Mouse (Mus musculus) stomach, embryonic 15.5 days (tissue): Measurements from ENCODE around the gene Syt1. TPM values are rescaled to one million over a fixed set of nuclear protein-coding genes. Genes with fewer than 3 reads are reported as not detected.

Experiments used
- ATAC-seq: fragments of 200-750 bp; cut with Nextera tagmentation; 2 replicates; pipeline ENCODE4 v1.8.0; 2017; ENCODE audit warnings: low read depth, moderate number of reproducible peaks, moderate TSS enrichment; ENCODE audit not compliant: insufficient read depth, low FRiP score
- H3K27ac ChIP-seq: fragments of 300-500 bp; sonication (generic); 2 replicates; pipeline ENCODE4 v1.5.1; 2015; ENCODE audit warnings: mild to moderate bottlenecking, inconsistent platforms
- H3K27me3 ChIP-seq: fragments of 300-500 bp; sonication (generic); replicated peaks from 2 replicates; pipeline ENCODE4 v1.6.1; 2015; ENCODE audit warnings: inconsistent platforms
- H3K36me3 ChIP-seq: fragments of 300-500 bp; sonication (generic); 2 replicates; pipeline ENCODE4 v1.6.1; 2015; ENCODE audit warnings: inconsistent platforms
- H3K4me1 ChIP-seq: fragments of 300-500 bp; sonication (generic); 2 replicates; pipeline ENCODE4 v1.6.1; 2015; ENCODE audit warnings: inconsistent platforms
- H3K4me2 ChIP-seq: fragments of 300-500 bp; sonication (generic); 2 replicates; pipeline ENCODE4 v1.6.1; 2015; ENCODE audit warnings: mild to moderate bottlenecking, inconsistent platforms
- H3K4me3 ChIP-seq: fragments of 300-500 bp; sonication (generic); replicated peaks from 2 replicates; pipeline ENCODE4 v1.5.1; 2015; ENCODE audit warnings: inconsistent platforms
- H3K9ac ChIP-seq: fragments of 300-500 bp; sonication (generic); 2 replicates; pipeline ENCODE4 v1.6.1; 2015; ENCODE audit warnings: inconsistent platforms
- H3K9me3 ChIP-seq: fragments of 300-500 bp; sonication (generic); 2 replicates; pipeline ENCODE4 v1.6.1; 2016; ENCODE audit warnings: inconsistent platforms
- WGBS: fragments of 180-500 bp; shearing (Covaris S2); methylation state at CpG from one replicate; pipeline ENCODE4 v1.1.7; 2015; 5-methylcytosine and 5-hydroxymethylcytosine counted together
- polyA plus RNA-seq: library from polyadenylated mRNA; unstranded; fragments of >200 nt; fragmentation: Nextera tagmentation; extraction: Ambion mirVana; gene quantifications from 2 replicates; pipeline ENCODE4 v1.2.1, GENCODE M21; 2015

Gene Syt1
- polyA plus RNA-seq, 1 experiment from 2014 or later = 7.2 TPM

- H3K9me3 ChIP-seq = no peaks in the 10 kb centered on the region
- no peak for ATAC-seq
- no peak overlapping the region for H3K27ac ChIP-seq
- H3K27me3 ChIP-seq = no peaks in the 10 kb centered on the region
- H3K36me3 ChIP-seq = no peaks in the 10 kb centered on the region
- no peak overlapping the region for H3K4me2 ChIP-seq
- no peaks in the 10 kb centered on the region for H3K4me1 ChIP-seq
- no peak overlapping the region for H3K9ac ChIP-seq
- WGBS = 70% methylated on average over 11 of the region's 11 CpGs
- H3K4me3 ChIP-seq = no peak overlapping the region
Measured at GRCm38 (mm10) chr10:108480146-108480850, 530.5 kb downstream of the Syt1 start.

- Histone ChIP-seq H3K27ac (no peak overlapping the region), H3K27me3 (no peaks in the 10 kb centered on the region), H3K4me1 (no peaks in the 10 kb centered on the region), H3K4me3 (no peak overlapping the region), H3K36me3 (no peaks in the 10 kb centered on the region), H3K4me2 (no peak overlapping the region), H3K9me3 (no peaks in the 10 kb centered on the region), H3K9ac (no peak overlapping the region)
- WGBS = 32% methylated on average over 6 of the region's 6 CpGs
- no peak for ATAC-seq
Measured at GRCm38 (mm10) chr10:108470319-108470955, 540.3 kb downstream of the Syt1 start.

GRCm38 (mm10) chr10:108466539-108466938 is 544.2 kb downstream of the Syt1 start:
- no peaks in the 10 kb centered on the region for H3K27me3 ChIP-seq
- no peak overlapping the region for H3K27ac ChIP-seq
- no peak overlapping the region for H3K9ac ChIP-seq
- H3K4me1 ChIP-seq = no peaks in the 10 kb centered on the region
- no peaks in the 10 kb centered on the region for H3K9me3 ChIP-seq
- H3K4me2 ChIP-seq = no peak overlapping the region
- no peak for ATAC-seq
- no peaks in the 10 kb centered on the region for H3K36me3 ChIP-seq
- WGBS = 30% methylated on average over 8 of the region's 8 CpGs
- H3K4me3 ChIP-seq = no peak overlapping the region

- Histone ChIP-seq H3K9me3 (no peaks in the 10 kb centered on the region), H3K4me2 (no peak overlapping the region), H3K9ac (no peak overlapping the region), H3K36me3 (no peaks in the 10 kb centered on the region), H3K4me1 (no peaks in the 10 kb centered on the region), H3K27me3 (no peaks in the 10 kb centered on the region), H3K27ac (no peak overlapping the region), H3K4me3 (no peak overlapping the region)
- WGBS = 88% methylated on average over 2 of the region's 2 CpGs
- no peak for ATAC-seq
Measured at GRCm38 (mm10) chr10:108461862-108462261, 548.9 kb downstream of the Syt1 start.

DNA sequence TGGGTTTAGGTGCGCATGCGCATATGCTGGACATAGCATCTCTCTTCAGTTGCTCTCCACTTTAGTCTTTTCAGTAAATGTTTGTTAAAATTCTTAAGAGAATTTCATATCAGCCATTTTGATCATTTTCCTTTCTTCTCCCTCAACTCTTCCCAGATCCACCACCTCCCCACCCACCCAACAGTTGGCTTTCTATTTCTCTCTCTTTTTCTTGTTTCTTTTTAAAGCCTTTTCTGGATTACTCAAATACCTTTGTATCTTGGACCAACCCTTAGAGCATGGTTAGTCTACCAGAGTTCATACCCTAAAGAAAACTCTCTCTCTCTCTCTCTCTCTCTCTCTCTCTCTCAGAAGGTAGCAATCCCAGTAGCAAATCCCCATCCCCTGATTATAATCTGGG is 553.7 kb downstream of the Syt1 start:
- no peak overlapping the region for H3K9ac ChIP-seq
- no peak for ATAC-seq
- H3K36me3 ChIP-seq = no peaks in the 10 kb centered on the region
- WGBS = 91% methylated on average over 2 of the region's 2 CpGs
- no peak overlapping the region for H3K4me2 ChIP-seq
- H3K4me1 ChIP-seq = 0 out of 2 replicates have a peak, but pooled peaks cover 4% of the 10 kb centered on the region
- H3K9me3 ChIP-seq = no peaks in the 10 kb centered on the region
- no peaks in the 10 kb centered on the region for H3K27me3 ChIP-seq
- no peak overlapping the region for H3K27ac ChIP-seq
- H3K4me3 ChIP-seq = no peak overlapping the region

GRCm38 (mm10) chr10:108455883-108456282 is 554.9 kb downstream of the Syt1 start:
- Histone ChIP-seq H3K27ac (no peak overlapping the region), H3K9ac (no peak overlapping the region), H3K36me3 (no peaks in the 10 kb centered on the region), H3K9me3 (no peaks in the 10 kb centered on the region), H3K4me2 (no peak overlapping the region), H3K27me3 (no peaks in the 10 kb centered on the region), H3K4me3 (no peak overlapping the region), H3K4me1 (0 out of 2 replicates have a peak, but pooled peaks cover 4% of the 10 kb centered on the region)
- no peak for ATAC-seq
- 72% methylated on average over 2 of the region's 2 CpGs for WGBS

DNA sequence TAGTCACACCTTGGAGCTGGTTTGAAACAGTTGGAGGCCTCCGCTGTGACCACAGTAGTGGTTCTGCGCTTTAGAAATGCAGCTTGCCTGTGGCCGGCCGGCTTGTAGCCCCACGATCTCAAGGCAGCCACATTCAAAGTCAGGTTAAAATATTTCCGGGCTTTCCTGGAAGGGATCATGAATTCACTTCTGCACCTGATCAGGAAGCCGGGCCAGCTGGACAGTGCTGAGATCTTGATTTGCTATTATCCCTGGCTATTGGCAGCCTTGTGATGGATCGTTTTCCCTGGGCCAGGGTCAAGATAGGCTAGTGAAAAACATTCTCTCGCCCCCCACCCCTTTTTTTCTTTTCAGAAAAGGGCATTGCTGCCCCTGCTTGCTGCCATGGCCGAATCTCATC is 555.6 kb downstream of the Syt1 start:
- Histone ChIP-seq H3K4me2 (no peak overlapping the region), H3K27me3 (no peaks in the 10 kb centered on the region), H3K27ac (no peak overlapping the region), H3K36me3 (no peaks in the 10 kb centered on the region), H3K9me3 (no peaks in the 10 kb centered on the region), H3K4me1 (0 out of 2 replicates have a peak, but pooled peaks cover 4% of the 10 kb centered on the region), H3K9ac (no peak overlapping the region), H3K4me3 (no peak overlapping the region)
- no peak for ATAC-seq
- 57% methylated on average over 10 of the region's 10 CpGs for WGBS

DNA sequence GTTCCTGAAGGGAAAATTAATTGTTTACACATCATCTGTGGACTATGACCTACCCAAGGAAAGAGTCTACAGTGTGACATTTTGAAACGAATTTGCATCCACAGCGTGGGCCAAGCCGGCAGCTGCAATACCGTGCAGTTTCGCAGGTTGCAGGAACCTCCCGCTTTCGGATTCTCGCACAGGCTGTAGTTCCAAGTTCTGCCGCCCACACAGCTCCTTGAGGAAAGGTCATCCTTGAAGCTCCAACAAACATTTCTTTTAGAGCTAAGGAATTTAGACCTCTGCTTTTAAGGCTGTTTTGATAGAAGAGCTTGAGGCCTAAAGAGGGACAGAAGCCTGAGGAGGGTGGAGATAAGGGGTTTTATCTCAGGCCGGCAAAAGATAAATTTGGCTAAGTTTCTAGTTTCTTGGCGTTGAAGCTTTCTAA is 556.1 kb downstream of the Syt1 start:
- Histone ChIP-seq H3K36me3 (no peaks in the 10 kb centered on the region), H3K4me1 (0 out of 2 replicates have a peak, but pooled peaks cover 4% of the 10 kb centered on the region), H3K9me3 (no peaks in the 10 kb centered on the region), H3K4me2 (no peak overlapping the region), H3K27me3 (no peaks in the 10 kb centered on the region), H3K4me3 (no peak overlapping the region), H3K27ac (no peak overlapping the region), H3K9ac (no peak overlapping the region)
- peak; percentile 47; the same call in 1 of the 2 replicates for ATAC-seq
- 53% methylated on average over 11 of the region's 11 CpGs for WGBS

GRCm38 (mm10) chr10:108453561-108453960 is 557.2 kb downstream of the Syt1 start:
- H3K27ac ChIP-seq = no peak overlapping the region
- no peaks in the 10 kb centered on the region for H3K9me3 ChIP-seq
- no peak overlapping the region for H3K4me2 ChIP-seq
- H3K4me1 ChIP-seq = 0 out of 2 replicates have a peak, but pooled peaks cover 4% of the 10 kb centered on the region
- no peak overlapping the region for H3K4me3 ChIP-seq
- no peaks in the 10 kb centered on the region for H3K27me3 ChIP-seq
- ATAC-seq = peak; percentile 60; the same call in 1 of the 2 replicates
- no peaks in the 10 kb centered on the region for H3K36me3 ChIP-seq
- 26% methylated on average over 2 of the region's 2 CpGs for WGBS
- H3K9ac ChIP-seq = no peak overlapping the region

- Histone ChIP-seq H3K27me3 (no peaks in the 10 kb centered on the region), H3K4me3 (no peak overlapping the region), H3K27ac (no peak overlapping the region), H3K4me2 (no peak overlapping the region), H3K9me3 (no peaks in the 10 kb centered on the region), H3K9ac (no peak overlapping the region), H3K4me1 (0 out of 2 replicates have a peak, but pooled peaks cover 7% of the 10 kb centered on the region), H3K36me3 (no peaks in the 10 kb centered on the region)
- 96% methylated on average over 9 of the region's 9 CpGs for WGBS
- no peak for ATAC-seq
Measured at GRCm38 (mm10) chr10:108452421-108452820, 558.4 kb downstream of the Syt1 start.

DNA sequence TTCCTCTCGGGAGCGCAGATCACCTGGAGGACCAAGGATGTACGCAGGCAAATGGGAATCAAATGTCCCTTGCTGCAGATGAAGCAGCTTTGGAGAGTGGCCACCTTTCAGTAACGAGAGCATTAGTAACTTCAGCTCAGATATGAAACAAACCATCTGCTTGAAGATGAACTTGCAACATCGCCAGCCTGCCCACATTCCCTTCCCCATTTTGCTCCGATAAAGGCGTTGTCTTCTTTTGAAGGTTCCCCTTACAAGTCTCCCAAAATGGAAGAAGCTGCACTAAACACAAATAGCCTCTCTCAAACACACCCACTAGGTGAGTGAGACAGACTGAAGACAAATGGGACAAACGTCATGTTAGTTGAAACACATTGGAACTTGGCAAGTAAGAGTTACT is 559.3 kb downstream of the Syt1 start:
- Histone ChIP-seq H3K27ac (no peak overlapping the region), H3K36me3 (no peaks in the 10 kb centered on the region), H3K9me3 (no peaks in the 10 kb centered on the region), H3K27me3 (no peaks in the 10 kb centered on the region), H3K4me3 (no peak overlapping the region), H3K4me2 (no peak overlapping the region), H3K4me1 (0 out of 2 replicates have a peak, but pooled peaks cover 14% of the 10 kb centered on the region), H3K9ac (no peak overlapping the region)
- WGBS = 85% methylated on average over 8 of the region's 8 CpGs
- no peak for ATAC-seq

DNA sequence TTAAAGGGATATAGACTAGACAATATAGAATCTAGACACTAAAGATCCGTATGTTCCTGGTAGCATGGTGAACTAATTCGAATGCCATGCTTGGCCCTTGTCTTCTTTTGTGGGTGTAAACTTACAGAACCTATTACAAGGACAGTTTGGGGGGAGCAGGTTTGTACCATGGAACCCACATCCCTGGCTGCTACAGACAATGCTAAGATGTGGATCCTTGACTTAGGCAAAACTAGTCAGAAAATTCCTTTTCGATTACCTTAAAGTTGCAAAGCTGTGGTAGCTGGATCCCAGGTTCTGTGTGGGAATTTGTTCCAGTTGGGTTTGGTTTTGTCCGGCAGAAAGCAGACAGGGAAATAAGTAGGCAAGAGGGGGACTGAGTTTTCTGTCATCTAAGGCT is 560.4 kb downstream of the Syt1 start:
- 83% methylated on average over 4 of the region's 4 CpGs for WGBS
- H3K27ac ChIP-seq = no peak overlapping the region

More for the DNA sequence above, 560.4 kb downstream of the Syt1 start:
- Histone ChIP-seq H3K9me3 (no peaks in the 10 kb centered on the region), H3K36me3 (no peaks in the 10 kb centered on the region), H3K4me3 (no peak overlapping the region), H3K9ac (no peak overlapping the region), H3K4me2 (no peak overlapping the region), H3K4me1 (0 out of 2 replicates have a peak, but pooled peaks cover 17% of the 10 kb centered on the region), H3K27me3 (no peaks in the 10 kb centered on the region)
- no peak for ATAC-seq
